Mouse (Mus musculus) spleen, postnatal 36 days (tissue): ENCODE measurements around the gene Nsun4.

ENCODE experiments used
- DNase-seq, 2 experiments: peaks; one replicate each; pipeline ENCODE4 v3.0.0; 2022; ENCODE audit warnings: low spot score in 2 of 2, mixed read lengths in 1 of 2

Nsun4 gene

GRCm38 (mm10) chr4:115984111-115984510 is 69.6 kb downstream of the Nsun4 start:
- peak; percentile 46 to 47 for DNase-seq
